Mouse (Mus musculus): ENCODE data around the gene Clcnkb. TPM values are rescaled to one million over a fixed set of nuclear protein-coding genes. Genes with fewer than 3 reads are reported as not detected.

The Clcnkb gene
- total RNA-seq, 1 experiment from 2014 or later, result not detected

DNA sequence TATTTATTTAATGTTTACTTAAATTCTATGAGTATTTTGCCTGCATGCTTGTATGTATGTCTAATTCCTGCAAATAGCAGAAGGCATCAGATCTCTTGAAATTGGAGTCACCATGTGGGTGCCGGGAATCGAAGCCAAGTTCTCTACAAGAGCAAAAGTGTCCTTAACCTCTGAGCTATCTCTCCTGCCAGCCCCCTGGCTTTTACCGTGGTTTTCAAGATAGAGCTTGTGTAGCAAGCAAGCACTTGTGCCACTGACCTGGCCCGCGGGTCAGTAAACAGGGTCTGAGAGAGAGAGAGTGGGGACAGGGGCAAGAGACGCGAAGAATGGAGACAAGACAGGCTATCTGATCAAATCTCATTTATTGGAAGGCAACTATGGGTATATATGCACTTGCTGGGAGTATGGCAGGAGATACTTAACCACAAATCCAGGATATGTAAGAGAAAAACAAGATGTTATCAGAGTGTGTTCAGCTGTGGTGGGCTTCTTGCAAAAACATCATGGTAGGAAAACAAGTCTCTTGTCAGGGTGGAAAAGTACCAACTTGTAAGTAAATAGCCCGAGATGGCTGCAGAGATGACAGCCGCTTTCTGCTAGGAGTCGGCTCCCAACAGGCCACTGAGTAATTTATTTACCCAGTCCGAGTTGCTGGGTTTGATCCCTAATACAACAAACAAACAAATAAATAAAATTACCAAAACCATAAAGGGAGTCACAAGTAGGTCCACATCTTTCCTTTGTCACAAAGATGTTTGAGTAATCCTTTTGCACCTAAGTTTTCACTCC is 28.0 kb upstream of the Clcnkb start:
- no peak for ATAC-seq (replicated peaks in 1 of 2; ENCODE audit: insufficient read depth in 1 of 2, low FRiP score in 2 of 2, low TSS enrichment in 1 of 2, low read depth in 1 of 2, poor library complexity in 2 of 2, severe bottlenecking in 2 of 2)

DNA sequence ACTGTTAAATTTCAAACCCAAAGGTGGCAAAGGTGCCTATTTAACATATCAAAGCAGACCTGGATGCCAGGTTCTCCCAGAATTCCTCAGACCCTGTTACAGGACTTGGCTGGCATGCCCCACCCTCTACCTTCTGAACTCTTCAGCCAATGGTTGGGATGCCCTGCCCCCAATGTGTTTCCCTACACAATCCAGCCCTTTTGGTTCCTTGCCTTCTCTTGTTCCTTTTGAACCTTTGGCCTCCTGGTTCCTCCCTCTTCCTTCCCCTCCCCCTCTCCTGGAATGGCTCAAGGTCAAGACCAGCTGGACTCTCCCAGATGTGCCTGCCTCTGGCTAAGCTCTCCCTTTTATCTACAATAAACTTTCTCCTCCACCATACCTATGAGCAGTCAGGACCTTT is 25.1 kb upstream of the Clcnkb start:
- no peak for ATAC-seq (replicated peaks in 1 of 2; ENCODE audit: insufficient read depth in 1 of 2, low FRiP score in 2 of 2, low TSS enrichment in 1 of 2, low read depth in 1 of 2, poor library complexity in 2 of 2, severe bottlenecking in 2 of 2)

DNA sequence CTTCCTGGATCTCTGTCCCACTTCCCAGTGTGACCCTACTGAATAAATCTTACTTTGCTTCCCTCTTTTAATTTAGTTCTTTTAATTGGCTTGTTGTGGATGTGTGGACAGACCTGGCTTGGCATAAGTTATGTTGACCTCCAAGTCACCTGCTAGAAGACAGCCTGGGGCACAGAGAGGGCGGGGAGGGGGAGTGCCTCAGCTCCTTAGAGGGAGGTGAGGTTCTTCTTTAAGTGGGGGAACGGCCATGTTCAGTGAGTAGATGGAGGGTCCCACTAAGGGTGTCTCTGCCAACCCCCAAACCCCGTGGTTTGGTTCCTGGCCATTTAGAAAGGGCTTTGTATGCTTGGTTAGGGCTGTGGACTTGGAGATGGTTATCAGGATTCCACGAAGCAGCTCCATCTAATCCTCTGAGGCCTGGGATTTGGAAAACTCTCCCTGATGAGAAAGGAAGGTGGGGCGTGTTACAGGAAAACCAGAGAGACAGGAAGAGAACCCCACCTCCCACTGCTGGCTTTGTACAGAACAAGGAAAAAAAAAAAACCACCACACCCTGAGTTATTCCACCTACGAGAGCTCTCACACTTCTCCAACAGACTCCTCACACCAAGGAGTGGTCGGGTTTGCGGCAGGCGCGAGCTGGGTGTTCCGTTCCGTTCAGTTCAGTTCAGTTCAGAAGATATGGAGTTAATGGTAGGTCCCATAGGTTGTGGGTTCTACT is 23.4 kb upstream of the Clcnkb start:
- ATAC-seq (replicated peaks in 1 of 2; ENCODE audit: insufficient read depth in 1 of 2, low FRiP score in 2 of 2, low TSS enrichment in 1 of 2, low read depth in 1 of 2, poor library complexity in 2 of 2, severe bottlenecking in 2 of 2), result no peak

DNA sequence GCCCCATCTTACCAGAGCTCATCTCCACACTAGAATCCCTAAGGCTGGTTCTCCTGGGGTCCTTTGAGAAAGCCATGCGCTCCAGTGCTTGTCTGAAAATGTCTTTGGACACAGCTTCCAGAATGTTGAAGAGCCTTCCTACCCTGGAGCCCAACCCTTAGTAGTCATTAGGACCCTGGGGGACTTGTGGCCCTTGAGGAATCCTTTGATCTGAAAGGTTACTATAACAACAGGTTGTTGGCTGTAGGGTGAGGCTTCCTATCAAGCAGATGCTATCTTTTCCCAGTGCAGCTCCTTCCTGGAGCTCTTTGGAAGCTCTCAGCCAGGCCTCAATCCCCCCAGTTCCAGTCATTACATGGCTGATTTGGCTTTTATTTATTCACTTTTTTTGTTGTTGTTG is 20.2 kb upstream of the Clcnkb start, which contains the start of gene Srarp:
TSS of gene Srarp (minus strand) at position 132 of the 400 bp plus-strand sequence.
- no peak for ATAC-seq (replicated peaks in 1 of 2; ENCODE audit: insufficient read depth in 1 of 2, low FRiP score in 2 of 2, low TSS enrichment in 1 of 2, low read depth in 1 of 2, poor library complexity in 2 of 2, severe bottlenecking in 2 of 2)

DNA sequence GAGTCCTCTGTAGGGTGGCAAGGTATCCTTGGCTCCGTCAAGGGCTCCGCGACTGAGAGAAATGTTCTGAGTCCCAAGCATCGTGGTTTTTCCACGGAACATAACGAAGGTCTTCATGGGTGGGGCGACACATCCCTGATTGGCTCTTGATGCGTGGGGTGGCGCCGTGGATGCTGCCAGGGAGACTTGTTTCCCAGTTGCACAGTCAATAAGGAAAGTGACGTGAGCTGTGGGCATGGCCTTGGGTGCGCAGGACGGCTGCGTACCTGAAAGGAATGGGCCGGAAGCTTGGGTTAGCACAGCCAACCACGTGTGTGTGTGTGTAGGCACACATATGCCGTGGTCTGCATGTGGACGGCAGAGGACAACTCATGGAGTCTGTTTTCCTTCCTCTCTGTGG is 17.4 kb upstream of the Clcnkb start:
- no peak for ATAC-seq (replicated peaks in 1 of 2; ENCODE audit: insufficient read depth in 1 of 2, low FRiP score in 2 of 2, low TSS enrichment in 1 of 2, low read depth in 1 of 2, poor library complexity in 2 of 2, severe bottlenecking in 2 of 2)

DNA sequence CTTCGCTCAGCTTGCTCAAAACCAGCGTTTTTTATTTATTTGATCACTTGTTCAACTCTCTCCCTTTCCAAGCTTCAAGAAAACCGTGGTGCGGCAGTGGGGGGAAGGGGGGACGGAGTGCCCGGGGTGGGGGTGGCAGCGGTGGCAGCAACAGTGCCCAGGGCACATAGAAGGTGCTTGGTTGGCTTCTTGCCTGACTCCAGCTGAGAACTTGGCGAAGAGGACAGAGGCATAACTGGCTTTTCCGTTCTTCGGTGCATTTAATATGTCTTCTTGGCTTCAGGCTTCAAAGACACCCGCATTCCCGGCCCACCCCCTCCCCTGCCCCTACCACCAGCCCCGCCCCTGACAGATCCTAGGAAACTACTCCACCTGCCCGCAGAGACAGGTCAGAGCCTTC is 16.9 kb upstream of the Clcnkb start:
- ATAC-seq (replicated peaks in 1 of 2; ENCODE audit: insufficient read depth in 1 of 2, low FRiP score in 2 of 2, low TSS enrichment in 1 of 2, low read depth in 1 of 2, poor library complexity in 2 of 2, severe bottlenecking in 2 of 2), result no peak

DNA sequence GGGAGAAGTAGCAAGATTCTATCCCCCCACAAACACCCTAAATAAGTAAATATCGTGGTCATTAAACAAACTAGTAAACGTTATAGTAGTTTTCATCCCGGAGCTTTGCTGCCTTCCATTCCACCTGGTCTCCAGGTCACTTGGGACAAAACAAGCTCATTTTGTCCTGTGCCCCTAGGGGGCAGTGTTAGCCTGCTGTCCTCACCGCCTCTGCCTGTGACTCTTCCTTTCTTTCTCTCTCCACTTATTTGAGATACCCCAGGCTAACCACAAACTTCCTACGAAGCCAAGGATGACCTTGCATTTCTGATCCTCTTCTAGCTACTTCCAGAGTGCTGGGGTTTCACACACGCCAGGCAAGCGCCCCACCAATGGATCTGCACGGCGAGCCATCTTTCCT is 15.2 kb upstream of the Clcnkb start:
- peak; percentile 35 to 89; a peak in 3 of 4 replicates for ATAC-seq (replicated peaks in 1 of 2; ENCODE audit: insufficient read depth in 1 of 2, low FRiP score in 2 of 2, low TSS enrichment in 1 of 2, low read depth in 1 of 2, poor library complexity in 2 of 2, severe bottlenecking in 2 of 2)

DNA sequence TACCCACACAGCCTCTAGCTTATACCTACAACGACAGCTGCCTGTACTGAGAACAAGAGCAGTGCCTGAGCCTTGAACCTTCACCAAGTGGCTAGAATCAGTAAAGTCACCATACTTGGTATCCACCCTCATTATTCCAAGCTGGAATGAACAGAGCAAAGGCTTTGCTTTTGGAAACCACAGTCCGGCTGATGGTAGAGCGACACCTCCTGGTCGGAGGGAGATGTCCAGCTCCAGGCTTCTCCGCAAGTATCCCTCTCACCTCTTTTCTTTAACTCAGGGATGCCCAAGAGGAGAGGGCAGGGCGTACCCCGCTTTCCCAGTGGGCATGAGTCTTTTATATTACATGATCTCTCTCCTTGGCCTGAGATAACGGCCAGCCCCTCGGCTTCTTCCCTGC is 14.0 kb upstream of the Clcnkb start:
- no peak for ATAC-seq (replicated peaks in 1 of 2; ENCODE audit: insufficient read depth in 1 of 2, low FRiP score in 2 of 2, low TSS enrichment in 1 of 2, low read depth in 1 of 2, poor library complexity in 2 of 2, severe bottlenecking in 2 of 2)

DNA sequence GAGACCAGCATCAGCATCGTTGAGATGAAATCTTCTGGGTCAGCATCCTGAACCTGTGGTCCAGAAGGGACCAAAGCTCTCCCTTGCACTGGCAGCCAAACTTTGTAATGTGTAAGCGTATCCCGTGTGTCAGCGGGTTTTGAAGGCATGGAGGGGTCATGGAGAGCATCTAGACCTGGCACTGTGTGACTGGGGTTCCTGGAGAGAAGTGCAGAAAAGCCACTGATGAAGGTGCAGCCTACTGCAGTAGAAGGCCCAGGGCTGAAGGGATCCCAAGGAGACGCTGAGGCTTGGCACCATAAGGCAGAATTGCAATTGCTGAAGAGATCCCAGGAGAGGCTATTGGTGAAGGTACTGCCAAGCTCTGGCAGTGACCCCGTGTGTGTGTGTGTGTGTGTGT is 13.6 kb upstream of the Clcnkb start:
- ATAC-seq (replicated peaks in 1 of 2; ENCODE audit: insufficient read depth in 1 of 2, low FRiP score in 2 of 2, low TSS enrichment in 1 of 2, low read depth in 1 of 2, poor library complexity in 2 of 2, severe bottlenecking in 2 of 2), result no peak

DNA sequence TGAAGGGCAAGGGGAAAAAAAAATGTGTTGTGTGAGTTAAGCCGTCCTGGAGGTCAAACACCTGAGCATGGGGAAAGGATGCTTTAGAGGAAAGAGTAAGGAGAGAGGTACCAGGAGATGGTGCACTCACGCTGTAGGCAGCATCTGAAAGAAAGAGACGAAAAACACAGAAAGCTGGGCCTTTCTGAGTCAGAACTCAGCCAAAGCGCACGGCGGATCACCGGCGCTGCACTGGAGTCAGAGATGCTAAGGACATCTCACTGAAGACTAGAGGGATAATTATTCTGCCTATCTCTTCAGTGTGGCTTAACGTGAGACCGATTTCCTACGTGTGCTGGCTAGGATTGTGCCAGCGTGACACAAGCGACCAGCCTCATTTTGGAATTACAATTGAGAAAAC is 12.1 kb upstream of the Clcnkb start:
- no peak for ATAC-seq (replicated peaks in 1 of 2; ENCODE audit: insufficient read depth in 1 of 2, low FRiP score in 2 of 2, low TSS enrichment in 1 of 2, low read depth in 1 of 2, poor library complexity in 2 of 2, severe bottlenecking in 2 of 2)

DNA sequence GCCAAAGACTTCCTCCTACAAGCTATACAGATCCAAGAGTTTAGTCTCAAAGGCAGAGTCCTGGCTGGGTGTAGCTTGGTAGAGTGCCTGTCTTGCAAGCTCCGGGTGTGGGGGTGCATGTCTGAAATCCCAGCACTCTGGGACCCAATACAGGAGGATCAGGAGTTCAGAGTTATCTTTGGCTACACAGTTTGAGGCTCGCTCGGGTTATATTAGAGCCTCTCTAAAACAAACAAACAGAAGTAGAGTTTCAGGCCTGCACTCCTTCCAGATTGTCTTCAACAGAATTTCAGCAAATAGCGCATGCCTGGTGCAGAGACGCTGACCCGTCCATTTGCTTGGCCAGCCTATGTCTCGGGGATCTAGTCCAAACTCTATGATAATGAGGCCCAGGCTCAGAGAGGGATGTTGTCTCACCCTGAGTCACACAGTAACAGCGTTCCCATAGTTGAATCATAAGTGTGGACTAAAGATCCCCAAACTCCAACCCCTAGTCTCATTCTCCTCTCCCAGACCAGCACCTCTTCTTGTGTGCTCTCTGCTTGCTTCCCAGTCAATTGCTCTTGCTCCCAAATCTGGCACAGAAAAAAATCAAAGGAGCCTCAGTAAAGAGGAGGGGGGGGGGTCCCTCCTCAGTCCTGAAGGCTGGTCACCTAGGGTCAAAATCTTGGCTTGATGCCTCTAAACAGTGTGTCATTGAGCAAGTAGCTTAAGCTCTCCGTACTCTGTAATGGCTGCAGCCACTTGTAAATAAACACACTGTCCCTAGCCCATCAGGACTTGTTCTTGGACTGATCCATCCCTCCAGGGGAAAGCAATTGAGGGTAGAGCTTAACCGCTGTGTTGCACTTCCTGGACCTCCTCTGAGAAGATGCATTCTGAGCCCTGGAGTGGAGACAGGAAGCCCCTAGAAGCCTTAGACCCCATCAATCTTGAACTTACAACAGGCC is 11.3 kb upstream of the Clcnkb start:
- ATAC-seq (replicated peaks in 1 of 2; ENCODE audit: insufficient read depth in 1 of 2, low FRiP score in 2 of 2, low TSS enrichment in 1 of 2, low read depth in 1 of 2, poor library complexity in 2 of 2, severe bottlenecking in 2 of 2), result no peak

DNA sequence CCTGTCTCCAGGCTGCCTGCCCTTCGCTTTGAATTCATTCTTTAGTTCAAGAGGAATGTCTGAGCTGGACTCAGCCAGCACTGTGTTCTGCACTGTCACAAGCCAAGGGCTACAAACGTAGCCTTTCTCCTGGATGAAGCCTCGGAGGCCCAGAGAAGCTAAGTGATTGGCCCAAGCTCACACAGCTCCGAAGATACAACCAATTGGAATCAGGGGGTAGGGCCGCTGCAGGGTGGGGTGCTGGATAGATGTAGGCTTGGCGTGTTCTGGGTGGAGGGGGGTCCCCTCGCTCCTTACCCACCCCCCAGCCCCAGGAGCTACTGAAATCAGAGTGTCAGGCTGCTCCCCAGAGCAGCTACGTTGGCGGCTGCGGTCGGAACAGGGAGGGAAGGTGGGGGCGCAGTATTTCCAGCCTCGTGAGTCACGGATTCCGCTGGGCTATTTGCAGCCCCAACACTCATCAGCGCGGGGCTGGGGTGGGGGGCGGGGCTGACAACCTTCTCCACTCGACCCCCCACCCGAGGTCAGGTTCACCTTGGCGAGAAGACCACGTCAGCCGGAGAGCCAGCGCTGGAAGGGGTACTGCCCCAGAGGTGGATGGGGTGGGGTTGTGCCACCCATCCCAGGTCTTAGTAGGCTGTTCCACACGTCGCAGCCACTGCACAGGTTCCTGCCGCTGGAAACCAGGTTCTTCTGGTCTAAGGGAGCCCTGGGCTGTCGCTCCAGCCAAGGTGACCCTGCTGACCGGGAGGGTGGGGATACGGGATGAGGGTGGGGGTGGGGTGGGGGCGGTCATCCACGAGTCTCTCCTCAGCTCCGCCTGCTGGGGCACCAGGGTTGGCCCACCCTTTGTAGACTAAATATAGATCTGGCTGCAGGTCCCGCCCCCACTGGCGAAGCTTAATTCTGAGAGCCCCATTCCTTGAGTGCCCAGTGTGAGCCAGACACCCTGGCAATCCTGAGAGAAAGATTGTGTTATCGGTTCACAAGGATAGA is 10.0 kb upstream of the Clcnkb start:
- peak; percentile 67 to 73 for ATAC-seq (replicated peaks in 1 of 2; ENCODE audit: insufficient read depth in 1 of 2, low FRiP score in 2 of 2, low TSS enrichment in 1 of 2, low read depth in 1 of 2, poor library complexity in 2 of 2, severe bottlenecking in 2 of 2)

DNA sequence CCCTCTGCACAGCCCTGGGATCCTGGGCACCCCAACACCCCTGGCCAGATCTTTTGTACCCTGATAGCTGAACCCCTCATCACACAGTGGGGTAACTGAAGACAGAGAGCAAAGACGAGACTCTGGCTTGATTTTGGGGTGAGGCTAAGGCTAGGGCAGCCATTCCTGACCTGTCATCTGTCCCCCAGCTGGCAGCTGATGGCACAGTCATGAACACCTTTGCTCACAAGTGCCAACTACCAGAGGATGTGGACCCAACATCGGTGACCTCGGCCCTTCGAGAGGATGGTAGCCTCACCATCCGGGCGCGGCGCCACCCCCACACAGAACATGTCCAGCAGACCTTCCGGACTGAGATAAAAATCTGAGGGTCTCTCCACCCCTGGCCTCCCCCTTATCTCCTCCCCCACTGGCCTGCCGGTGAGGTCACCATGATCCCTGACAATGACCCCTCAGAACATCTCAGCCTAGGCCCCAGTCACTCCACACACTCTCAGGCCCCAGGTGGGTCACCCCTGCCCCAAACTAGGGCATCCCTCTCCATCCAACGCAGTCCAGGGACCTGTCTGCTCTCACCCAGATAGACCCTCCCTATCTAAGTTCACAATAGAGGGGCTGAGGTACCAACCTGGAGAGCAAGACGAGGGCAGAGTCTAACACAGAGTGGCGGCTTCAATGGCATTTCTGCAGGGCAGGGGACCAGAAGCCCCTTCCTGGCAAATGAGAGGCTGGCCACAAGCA is 8.0 kb upstream of the Clcnkb start:
- ATAC-seq (replicated peaks in 1 of 2; ENCODE audit: insufficient read depth in 1 of 2, low FRiP score in 2 of 2, low TSS enrichment in 1 of 2, low read depth in 1 of 2, poor library complexity in 2 of 2, severe bottlenecking in 2 of 2), result no peak

DNA sequence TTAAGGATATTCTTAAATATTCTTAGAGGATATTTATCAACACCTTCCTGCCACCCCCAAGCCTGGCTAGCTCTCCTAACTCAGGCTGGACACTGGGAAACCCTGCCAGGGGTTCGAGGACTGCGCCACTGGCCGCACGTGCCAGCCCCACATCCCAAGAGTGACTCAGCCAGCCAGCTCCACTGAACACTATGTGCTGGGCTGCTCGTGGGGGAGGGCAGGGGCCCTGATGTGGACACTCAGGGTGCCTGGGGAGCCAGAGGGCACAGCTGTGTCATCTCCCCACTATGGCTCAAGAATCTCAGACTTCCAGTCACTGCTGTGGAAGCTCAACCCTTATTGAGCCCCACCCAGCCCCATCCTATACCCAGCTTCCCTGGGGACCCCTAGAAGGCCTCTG is 7.5 kb upstream of the Clcnkb start:
- no peak for ATAC-seq (replicated peaks in 1 of 2; ENCODE audit: insufficient read depth in 1 of 2, low FRiP score in 2 of 2, low TSS enrichment in 1 of 2, low read depth in 1 of 2, poor library complexity in 2 of 2, severe bottlenecking in 2 of 2)

DNA sequence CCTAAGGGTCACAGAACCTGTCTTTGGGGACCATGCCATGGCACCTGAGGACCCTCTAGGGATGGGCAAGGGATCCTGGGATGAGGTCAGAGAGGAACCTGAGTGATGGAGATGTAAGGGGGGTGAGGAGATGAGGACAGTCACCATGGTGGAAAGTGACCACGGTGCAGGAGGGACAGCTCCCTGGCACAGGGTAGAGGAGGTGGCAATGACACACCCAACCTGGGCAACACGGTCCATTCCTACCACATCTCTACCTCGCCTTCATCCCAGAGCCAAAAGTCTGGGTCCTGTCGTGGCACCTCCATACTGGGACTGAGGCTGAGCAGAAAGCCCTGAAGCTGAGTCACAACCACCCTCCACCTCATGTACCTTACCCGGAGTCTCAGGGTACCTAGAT is 7.0 kb upstream of the Clcnkb start:
- no peak for ATAC-seq (replicated peaks in 1 of 2; ENCODE audit: insufficient read depth in 1 of 2, low FRiP score in 2 of 2, low TSS enrichment in 1 of 2, low read depth in 1 of 2, poor library complexity in 2 of 2, severe bottlenecking in 2 of 2)

DNA sequence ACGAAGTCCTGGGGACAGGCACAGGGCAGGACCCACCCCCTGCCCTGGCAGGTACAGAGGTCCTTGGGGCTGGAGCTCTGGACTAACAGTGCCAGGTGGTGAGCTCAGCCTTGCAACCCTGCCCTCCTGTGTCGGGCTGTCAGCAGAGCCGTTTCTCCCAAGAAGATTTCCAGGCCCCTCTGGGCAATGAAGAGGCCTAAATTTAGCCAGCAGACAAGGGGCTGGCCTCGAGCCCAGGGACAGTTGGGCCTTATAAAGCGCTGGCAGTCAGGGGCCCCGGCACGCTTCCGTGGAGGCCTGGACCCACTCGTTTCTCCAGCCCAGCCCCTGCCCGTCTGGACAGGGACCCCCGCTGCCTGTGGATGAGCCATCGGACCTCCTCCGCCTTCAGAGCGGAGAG is 5.6 kb upstream of the Clcnkb start:
- ATAC-seq (replicated peaks in 1 of 2; ENCODE audit: insufficient read depth in 1 of 2, low FRiP score in 2 of 2, low TSS enrichment in 1 of 2, low read depth in 1 of 2, poor library complexity in 2 of 2, severe bottlenecking in 2 of 2), result no peak
